Mouse (Mus musculus) right cerebral cortex, adult 2 months (tissue): ENCODE measurements around the gene Lin7a.

Experiments used
- DNase-seq, 2 experiments: peaks; one replicate each; pipeline ENCODE4 v3.0.0; 2021 to 2022; ENCODE audit warnings: low spot score in 2 of 2

The Lin7a gene

DNA sequence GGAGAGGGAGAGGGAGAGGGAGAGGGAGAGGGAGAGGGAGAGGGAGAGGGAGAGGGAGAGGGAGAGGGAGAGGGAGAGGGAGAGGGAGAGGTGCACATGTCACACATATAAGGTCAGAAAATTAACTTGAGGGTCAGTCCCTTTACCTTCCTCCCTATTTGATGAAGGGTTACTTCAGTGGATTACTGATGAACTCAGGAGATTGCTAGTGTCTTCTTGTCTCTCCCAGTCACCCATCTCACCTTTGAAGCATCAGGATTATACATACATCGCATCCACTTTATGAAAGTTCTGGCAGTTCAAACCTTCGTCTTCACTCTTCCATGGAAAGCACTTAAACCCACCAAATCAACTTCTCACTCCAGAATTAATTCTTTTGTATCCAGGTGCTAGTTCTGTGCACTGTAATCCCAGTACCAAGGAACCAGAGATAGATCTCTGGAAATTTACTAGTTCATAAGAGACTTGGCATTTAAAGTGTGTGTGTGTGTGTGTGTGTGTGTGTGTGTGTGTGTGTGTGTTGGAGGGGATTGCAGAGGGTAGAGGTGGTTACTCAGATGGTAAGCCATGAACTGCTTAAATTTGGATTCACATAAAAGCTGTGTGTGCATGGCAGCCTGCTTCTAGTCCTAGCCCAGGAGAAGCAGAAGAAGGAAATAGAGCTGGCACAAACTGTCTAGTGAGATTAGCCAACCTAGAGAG is 19.5 kb upstream of the Lin7a start:
- no peak for DNase-seq

DNA sequence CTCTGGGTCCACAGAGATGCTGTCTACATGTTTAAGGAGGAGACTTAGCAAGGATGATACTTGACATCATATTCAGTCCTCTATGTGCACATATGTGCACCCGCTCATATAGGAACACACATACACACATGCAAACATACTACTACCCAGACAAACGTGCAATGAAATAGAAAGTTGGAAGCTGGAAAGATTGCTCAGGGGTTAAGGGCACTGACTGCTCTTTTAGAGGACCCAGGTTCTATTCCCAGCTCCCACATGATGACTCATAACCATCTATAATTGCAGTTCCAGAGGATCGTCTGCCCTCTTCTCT is 19.0 kb upstream of the Lin7a start:
- DNase-seq, result no peak

DNA sequence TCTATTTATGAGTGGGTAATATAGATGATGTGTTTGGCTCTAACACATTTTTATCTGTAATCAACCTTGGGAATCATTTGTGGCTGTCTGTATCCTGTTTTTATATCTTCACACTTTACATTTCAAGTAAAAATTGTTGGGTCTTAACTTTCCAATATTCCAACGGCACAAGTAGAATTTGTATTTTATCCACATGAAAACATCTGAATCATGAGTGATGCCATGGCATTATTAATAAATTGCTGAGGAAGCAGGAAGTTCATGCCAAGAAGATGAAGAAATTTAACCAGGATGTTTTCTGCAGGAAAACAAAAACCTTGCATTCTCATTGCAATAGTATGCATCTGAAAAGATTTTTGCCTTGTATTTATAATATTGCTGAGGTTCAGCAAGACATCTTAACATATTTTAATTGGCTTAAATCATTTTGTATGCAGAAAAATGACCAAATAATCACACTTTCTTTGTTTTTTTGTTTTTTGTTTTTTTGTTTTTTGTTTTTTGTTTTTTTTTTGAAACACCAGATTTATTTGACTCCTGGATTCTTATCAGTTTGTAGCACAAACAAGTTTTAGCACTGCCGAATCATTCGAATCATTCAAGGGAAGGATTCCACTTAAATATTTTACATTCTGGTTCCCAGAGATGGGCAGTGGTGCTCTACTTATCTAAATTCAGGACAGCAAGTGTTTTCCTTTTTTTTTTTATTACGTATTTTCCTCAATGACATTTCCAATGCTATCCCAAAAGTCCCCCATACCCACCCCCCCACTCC is 18.1 kb upstream of the Lin7a start:
- no peak for DNase-seq

- no peak for DNase-seq
These were observed 16.8 kb upstream of the Lin7a start for GRCm38 (mm10) chr10:107254656-107255055.

GRCm38 (mm10) chr10:107255351-107256050 is 16.0 kb upstream of the Lin7a start:
- no peak for DNase-seq

GRCm38 (mm10) chr10:107256451-107256960 is 15.0 kb upstream of the Lin7a start:
- no peak for DNase-seq

- no peak for DNase-seq
These were observed 11.1 kb upstream of the Lin7a start for GRCm38 (mm10) chr10:107260428-107260827.

DNA sequence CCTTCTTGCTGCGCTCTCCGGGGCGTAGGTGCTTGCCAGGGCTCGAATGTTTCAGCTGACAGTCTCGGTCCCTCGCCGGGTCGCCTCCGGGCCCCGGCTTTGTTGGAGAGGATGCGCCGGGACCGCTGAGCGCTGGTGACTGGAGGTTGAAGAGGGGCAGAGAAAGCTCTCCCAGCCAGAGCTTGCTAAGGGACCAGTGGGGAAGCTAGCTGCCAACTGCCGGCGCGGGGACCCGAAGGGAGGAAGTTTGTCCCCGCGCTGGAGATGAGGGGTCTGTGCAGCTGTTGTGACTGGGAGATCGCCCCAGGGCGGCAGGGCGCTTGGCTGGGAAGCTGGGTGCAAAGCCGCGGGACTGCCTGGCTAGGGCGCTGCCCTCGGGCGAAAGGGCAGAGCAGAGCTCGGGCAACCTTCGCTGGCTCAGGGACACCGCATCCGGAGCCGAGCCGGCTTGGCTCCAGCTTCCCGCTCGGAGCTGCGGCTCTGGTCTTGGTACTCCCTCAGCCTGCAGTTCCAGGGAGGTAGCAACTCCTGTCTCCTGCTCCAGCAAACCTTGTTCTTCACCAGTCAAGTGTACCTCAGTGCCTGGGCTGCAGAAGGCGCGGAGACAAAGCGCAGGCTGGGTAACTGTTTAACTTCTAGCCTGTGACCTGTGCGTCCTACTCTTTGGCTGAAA is 781 bp downstream of the Lin7a start:
- peak; percentile 38 to 57 for DNase-seq

GRCm38 (mm10) chr10:107272804-107273145 is 1.3 kb downstream of the Lin7a start:
- DNase-seq, result no peak

GRCm38 (mm10) chr10:107273848-107274247 is 2.4 kb downstream of the Lin7a start:
- no peak for DNase-seq

DNA sequence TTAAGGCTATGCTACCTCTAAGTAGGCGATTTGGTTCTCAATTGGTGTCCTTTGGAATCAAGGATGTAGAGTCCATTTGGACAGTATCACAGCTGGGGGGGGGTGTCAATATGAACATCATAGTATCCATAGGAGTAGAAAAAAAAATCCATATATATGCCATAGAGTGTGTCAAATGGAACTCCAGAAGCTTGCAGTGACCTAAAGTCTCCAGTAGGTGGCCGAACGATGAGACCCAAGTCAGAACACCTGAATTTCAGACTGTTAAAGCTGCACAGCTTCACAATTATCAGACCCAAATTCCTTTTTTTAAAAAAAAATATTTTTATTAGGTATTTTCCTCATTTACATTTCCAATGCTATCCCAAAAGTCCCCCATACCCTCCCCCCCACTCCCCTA is 3.3 kb downstream of the Lin7a start:
- no peak for DNase-seq

DNA sequence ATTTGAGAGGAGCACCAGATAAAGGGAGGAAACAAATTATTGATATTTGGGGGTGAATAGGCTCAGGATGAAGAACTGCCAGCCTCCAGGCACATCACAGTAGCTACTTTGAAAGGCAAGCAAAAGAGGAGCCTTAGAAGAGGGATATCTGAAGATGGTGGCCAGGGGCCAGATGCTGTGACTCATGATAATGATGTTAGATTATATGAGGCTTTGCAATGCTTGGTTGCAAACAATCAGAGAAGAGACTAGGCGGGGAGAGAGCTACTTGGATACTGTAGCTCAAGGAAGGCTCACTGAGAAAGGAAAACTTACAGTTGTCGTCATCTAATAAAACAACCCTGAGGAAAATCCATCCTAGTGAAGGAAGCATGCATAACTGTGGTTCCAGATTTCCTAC is 5.2 kb downstream of the Lin7a start:
- no peak for DNase-seq

DNA sequence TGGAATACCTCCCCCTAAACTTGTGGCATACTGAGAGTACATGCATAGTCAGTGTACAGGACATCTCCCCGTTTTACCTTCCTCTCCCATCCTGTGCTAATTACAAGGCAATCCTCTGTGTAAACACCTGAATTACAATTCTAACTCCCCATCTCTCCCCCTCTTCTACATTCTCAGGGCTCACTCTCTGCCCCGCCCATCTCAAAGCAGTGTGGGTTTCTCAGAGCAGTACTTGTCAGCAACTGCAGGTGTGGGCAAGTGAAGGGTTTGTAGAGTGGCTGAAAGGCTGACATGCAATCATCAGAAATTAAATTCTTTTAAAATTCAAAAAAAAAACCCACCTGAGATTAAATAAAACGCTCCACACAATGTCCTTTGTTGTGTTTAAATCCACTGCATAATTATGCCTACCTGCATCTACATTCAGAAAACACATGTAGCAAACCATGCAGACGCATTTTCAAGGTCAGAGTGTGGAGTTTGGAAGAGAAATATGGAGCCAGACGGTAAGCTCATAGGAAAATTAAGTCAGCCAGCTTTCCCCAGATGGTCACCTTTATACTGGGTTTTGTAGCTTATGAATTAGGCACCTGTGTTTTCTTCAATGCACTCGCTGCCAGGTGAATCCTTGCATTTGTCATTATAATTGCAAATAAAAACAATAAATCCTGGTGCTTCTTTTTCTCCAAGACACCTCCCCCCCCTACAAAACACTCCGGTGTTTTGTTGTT is 22.6 kb downstream of the Lin7a start:
- no peak for DNase-seq

- DNase-seq, result no peak
These were observed 29.2 kb downstream of the Lin7a start for GRCm38 (mm10) chr10:107300587-107301248.

GRCm38 (mm10) chr10:107310964-107311490 is 39.5 kb downstream of the Lin7a start:
- no peak for DNase-seq

GRCm38 (mm10) chr10:107312609-107313008 is 41.1 kb downstream of the Lin7a start:
- DNase-seq, result no peak

GRCm38 (mm10) chr10:107313395-107313794 is 41.9 kb downstream of the Lin7a start:
- DNase-seq, result no peak

DNA sequence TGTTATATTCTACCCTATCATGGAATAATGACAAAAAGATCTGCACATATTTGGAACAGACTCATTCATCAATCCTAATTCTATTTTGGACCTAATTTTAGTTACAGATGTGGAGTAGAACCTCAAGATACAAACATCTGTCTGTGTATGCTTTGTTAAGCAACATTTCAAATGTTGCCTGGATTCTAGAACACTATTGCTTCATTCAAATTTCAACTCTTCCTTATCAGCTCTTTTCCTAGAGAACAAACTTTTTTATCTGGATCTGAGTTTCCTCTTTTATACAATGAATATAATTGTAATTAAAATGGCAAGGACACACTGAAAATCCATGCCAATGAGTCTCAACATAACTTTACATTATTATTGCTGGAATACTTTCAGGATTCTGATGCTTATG is 43.8 kb downstream of the Lin7a start:
- DNase-seq, result no peak

DNA sequence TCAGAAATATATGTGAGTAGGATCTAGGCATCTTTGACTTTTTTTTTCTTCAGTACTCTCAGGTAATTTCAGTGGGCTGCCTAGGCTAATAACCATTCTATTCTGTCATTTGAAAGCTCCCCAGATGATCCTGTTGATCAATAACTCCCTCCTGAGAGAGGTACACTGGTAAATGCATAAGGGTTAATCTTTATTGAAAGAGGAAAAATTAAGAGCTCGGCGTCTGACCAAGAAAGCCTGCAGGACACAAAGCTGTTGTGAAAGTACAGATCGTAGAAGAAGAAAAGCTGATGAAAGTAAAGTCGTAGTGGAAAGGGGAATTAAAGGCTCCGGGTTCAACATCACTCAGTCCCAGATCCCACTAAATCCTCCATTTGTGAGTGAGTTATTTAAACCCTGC is 44.2 kb downstream of the Lin7a start:
- no peak for DNase-seq

DNA sequence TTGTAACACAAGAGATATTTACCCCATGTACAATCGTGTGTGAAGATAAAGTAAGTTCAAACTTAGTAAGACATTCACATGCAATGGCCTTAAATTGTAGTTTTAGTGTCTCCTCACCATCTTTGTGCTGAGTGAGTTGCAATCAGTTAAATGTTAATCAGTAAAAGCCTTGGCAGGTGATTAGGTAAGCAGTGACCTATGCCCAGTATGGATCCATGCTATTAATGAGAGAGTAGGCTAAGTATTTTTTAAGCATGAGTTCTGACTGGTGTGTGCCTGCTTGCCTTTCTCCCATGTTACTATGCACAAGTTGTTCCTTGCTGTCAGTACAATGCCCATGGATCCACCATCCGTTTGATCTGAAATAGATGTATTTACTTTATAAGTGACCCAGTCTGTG is 44.6 kb downstream of the Lin7a start:
- no peak for DNase-seq

GRCm38 (mm10) chr10:107319648-107320047 is 48.2 kb downstream of the Lin7a start:
- DNase-seq, result no peak
